Mouse (Mus musculus) right cerebral cortex, postnatal 4 days (tissue): ENCODE measurements around the gene March10.

Source experiments
- DNase-seq: peaks from one replicate; pipeline ENCODE4 v3.0.0-alpha.2; 2022

Gene March10

GRCm38 (mm10) chr11:105352152-105352551 is 104.4 kb downstream of the March10 start:
- no peak for DNase-seq

DNA sequence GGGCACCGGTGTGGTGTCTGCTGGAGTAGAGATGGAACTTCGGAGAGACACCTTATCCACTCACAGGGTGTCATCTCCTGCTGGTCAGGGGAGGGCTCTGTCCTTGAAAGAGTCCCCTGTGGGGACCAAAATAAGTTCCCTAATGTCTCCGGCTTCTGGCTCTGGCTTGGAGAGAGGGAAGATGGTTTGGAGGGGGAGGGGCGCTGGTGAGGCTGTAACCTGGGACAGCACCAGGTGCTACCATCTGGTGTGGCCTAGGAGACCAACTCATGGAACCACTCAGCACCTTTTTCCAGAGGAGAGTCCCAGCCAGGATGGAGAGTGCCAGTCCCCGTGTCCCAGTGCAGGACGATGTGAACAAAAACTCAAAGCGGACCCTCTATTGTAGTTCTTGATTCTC is 105.9 kb downstream of the March10 start:
- no peak for DNase-seq

DNA sequence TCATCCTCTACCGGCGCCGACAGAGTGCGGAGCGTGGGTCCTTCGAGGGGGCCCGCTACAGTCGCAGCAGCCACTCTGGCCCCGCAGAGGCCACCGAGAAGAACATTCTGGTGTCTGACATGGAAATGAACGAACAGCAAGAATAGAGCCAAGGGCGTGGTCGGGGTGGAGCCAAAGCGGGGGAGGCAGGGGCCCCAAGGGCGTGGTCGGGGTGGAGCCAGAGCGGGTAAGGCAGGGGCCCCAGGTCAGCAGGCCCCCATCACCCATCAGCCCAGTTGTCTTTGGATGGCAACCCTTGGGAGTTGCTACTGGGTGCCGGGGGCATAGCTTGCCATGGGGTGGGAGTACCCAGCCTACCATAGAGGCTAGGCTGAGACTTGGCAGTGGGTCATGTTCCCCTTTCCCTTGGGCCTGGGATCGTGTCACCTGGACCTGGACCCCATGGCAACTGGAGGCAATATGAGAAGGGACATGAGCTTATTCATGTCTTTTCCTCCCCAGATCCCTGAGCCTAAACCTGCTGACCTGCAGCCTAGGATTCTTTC is 106.7 kb downstream of the March10 start:
- no peak for DNase-seq

DNA sequence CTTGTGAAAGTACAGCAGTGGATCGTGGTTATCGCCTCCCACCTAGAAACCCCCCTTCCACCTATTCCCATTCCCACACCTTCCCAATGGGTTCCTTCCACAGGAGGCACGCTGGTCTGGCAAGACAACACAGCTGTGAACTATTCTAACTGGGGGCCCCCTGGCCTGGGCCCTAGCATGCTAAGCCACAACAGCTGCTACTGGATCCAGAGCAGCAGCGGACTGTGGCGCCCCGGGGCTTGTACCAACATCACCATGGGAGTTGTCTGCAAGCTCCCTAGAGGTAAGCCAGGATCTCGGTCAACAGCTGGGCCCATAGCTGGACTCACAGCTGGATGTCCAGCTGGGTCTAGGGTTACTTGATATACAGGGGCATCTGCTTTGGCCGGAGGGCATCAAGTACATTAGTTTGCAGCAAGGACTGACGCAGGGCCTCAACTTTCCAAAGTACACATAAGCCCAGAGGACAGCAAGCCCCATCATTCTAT is 108.0 kb downstream of the March10 start:
- DNase-seq, result no peak

- peak; percentile 97 for DNase-seq
Measured at GRCm38 (mm10) chr11:105347162-105348161, 109.1 kb downstream of the March10 start.

DNA sequence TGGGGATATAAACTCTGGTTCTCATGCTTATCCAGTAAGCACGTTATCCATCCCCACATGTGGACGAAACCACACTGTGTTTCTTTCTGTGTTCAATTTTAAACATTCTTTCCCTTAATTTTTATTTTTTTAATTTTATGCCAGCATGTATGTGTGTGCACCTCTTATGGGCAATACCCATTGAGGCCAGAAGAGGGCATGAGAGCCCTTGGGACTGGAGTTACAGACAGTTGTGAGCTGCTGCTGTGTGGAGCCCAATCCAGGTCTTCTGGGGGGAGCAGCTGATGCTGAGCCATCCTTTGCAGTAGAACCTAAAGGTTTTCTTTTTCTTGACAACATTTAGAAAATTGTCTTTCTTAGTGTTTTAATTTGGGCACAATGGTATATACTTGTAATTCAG is 111.3 kb downstream of the March10 start:
- no peak for DNase-seq

GRCm38 (mm10) chr11:105338596-105339390 is 117.7 kb downstream of the March10 start:
- no peak for DNase-seq

DNA sequence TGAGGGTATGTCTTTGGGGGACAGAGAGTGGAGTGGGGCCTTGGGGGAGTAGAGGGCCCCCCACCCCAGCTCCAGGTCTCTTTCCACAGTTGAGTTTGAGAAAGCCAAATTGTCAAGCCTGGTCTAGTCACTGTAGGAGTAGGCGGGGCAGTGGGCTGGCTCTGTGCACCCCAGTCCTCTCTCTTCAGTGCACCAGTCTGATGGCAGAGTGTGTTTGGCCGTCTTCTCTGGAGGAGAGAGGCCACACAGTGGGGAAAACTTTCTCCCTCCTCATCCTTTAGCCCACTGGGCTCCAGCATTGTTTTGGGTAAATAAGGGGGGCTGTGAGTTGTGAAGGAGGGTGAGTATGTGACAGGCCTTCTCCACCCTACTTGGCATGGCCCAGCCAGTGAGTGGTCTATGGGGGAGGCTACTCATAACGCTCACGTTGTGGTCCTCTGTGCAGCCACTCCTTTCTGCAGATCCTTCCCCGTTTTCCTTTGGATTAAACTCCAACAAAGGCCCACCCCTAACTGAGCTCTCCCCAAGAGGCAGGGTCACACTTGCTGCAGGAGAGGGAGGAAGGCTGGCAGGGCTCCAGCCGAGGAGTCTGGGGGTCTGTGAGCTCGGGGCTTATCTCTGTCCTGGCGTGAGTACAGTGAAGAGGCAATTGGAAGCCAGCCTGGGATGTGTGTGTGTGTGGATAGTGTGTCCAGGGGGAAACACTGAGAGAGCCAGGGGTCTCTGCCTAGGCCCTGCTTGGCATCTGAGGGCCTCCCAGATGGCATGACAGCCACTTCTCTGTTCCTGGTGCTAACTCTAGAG is 122.5 kb downstream of the March10 start:
- DNase-seq, result no peak

DNA sequence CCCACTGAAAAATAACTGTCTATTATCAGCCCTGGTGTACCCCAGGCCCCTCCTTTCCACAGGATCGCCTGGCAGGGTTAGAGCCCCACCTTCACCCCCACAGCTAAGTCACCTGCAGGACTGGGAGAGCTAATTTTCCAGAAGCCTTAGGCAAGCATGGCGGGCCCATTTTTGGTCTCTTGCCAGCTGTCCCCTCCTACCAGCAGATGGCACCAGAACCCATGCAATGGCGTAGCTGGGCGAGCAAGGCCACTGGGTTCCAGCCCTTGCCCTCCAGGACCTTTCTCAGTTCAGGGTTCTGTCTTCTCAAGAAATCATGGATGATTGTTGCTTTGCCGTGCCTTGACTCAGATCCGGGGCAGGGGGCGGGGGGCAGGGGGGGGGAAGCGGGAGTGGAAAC is 124.1 kb downstream of the March10 start:
- DNase-seq, result peak; percentile 68

DNA sequence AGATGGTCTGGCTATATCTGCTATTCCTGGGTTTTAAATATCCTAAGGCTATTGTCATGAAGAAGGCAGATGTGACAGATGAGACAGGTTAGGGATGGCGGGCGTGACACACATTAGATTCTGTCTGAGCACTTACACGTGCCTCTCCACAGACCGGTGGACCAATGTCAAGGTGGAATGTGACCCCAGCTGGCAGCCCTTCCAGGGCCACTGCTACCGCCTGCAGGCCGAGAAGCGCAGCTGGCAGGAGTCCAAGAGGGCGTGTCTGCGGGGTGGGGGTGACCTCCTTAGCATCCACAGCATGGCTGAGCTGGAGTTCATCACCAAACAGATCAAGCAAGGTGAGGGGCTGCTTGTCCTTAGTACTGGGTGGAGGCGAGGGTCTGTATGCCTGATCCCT is 124.8 kb downstream of the March10 start:
- peak; percentile 51 for DNase-seq

DNA sequence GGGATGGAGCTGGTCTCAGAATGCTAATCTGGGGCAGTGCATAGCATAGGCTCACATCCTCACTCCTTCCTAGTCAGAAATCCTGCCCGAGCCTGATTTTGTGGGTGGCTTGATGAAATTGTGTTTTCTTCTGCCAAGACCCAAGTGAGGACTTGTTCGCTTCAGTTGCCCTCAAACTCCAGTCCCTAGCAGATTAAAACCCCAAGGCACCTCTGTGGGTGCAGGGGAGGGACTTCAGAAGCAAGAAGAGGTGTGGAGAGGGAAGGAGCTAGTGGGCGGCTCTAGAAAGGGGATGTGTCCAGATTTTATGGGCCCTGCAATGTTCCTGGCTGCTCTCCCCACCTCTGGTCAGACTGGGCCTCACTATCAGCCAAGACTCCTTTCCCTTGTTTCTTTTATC is 125.4 kb downstream of the March10 start:
- DNase-seq, result no peak

DNA sequence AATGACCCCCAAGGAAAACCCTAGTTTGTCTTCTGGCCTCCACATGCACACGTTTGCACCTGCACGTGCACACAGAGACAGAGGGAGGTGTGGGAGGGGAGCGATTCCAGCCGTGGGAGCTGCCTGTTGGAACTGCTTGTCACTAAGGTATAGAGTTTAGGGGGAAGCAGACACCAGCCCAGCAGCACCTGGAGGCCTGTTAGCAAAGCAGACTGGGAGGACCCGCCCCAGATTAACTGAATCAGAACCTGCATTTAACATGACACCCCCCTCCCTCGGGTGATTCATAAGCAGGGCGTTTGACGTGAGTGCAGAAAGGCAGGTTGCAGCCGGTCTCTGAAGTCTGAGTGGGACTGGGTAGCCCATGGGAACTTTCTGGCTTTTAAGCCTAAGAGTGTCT is 126.6 kb downstream of the March10 start:
- DNase-seq, result no peak

- no peak for DNase-seq
Measured at GRCm38 (mm10) chr11:105327101-105327500, 129.4 kb downstream of the March10 start.

DNA sequence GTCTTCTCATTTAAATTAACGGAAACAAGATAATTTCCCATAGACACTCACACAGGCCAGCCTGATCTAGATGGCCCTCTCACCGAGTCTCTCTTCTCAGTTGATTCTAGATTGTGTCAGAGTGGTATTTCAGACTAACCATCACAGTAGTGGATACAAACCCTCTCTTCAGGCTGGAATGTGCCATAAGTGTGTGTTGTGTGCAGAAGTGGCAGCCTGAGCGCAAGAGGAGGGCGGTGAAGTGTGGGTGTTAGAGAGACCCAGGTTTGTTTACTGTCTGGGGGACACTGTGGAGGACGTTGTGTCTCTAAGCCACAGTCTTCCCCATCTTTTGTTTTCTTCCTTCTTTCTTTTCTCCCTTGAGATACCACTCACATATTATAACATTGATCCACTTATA is 133.0 kb downstream of the March10 start:
- DNase-seq, result no peak

DNA sequence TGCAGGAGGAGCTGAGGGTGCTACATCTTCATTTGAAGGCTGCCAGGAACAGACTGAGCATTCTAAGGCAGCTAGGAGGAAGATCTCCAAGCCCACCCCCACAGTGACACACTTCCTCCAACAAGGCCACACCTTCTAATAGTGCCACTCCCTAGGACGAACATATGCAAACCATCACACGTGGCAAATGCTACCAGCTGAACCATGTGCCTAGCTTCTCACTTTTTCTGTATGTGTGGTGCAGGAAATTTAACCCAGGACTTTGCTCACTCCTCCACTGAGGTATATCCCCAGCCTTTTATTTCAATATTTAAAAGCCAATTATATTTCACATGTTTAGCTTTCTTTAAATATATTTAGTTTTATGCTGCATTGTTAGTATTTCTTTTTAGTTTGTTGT is 135.4 kb downstream of the March10 start:
- DNase-seq, result no peak

DNA sequence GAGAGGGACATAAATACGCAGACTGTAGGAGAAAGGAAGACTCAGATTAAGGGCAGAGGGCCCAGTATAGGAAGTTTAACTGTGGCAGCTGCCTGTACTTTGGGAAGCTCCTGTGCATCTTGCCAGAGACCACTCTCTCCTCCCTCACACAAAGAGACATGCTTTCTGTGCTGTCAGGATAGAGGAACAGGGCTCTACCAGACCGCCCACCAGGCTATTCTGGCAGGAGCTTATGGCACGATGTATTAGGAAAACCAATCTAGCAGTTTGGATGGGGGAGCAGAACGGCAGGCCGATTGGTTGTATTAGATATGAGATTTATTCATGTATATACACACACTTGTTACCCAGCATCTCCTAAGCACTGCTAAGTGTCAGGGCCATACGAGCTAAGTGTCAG is 138.8 kb downstream of the March10 start:
- no peak for DNase-seq

DNA sequence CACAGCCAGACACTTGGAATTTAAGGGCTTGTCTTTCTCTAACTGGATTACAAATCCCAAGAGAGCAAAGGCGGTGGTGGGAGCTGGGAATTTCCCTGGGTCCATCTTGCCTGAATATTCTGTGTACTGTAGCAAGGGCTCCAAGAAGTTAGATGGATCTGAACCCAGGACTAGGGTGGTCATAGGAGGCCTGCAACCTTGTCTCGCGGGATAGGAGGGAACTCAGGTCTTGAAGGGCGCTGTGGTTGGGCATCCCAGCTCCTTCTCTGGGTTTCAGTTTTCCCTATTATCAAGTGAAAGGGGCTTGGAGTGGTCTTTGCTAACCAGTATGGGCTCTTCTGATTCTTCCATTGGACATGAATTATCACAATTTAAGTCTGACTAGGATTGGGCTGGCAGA is 140.4 kb downstream of the March10 start:
- DNase-seq, result no peak

GRCm38 (mm10) chr11:105315296-105315695 is 141.2 kb downstream of the March10 start:
- no peak for DNase-seq

DNA sequence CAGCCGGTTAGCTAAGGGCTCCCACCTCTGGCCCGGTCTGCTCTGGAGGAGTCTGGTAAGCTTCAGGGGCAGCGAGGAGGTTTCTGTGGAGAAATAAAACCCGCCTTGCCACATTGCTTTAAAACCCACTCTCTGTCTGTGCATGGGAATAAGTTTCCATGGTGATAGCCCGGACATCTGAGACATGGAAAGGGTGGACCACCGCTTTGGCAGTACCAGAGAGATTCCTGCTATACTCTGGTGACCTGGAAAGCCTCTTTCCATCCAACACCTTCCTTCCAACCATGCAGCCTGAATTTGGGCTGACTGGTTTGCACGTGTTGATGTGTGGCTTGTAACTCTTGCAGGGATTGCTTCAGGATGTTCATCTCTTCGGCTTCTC is 142.9 kb downstream of the March10 start:
- DNase-seq, result no peak

DNA sequence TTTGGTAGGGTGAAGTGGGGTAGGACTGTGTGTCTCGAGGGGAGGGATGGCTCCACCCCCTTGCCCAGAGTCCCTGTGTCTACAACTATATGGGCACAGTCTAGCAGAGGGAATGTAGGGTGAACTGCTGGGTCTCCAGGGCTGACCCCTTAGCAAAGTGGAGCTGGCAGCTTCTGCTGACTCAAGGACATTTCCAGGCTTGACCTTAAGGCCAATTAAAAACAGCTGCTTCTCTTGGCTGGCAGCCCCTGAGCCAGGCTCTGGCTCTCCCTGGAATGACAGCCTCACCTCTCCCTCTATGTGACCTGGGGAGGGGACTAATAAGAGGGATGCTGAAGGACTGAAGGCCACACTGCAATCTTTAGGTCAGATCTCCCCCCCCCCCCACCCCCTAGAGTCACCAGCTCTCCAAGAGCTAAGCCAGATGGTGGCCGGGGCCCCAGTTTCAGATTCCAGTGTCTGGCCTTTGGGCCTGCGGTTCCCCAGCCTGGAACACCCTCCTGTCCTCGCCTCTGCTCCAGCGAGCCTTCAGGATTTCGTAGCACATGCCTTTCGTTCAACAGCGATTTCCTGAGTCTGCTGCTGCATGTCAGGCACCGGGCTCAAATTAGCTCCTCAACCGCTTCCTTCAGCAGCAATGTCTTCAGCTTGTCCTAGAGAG is 143.4 kb downstream of the March10 start:
- peak; percentile 14 for DNase-seq

DNA sequence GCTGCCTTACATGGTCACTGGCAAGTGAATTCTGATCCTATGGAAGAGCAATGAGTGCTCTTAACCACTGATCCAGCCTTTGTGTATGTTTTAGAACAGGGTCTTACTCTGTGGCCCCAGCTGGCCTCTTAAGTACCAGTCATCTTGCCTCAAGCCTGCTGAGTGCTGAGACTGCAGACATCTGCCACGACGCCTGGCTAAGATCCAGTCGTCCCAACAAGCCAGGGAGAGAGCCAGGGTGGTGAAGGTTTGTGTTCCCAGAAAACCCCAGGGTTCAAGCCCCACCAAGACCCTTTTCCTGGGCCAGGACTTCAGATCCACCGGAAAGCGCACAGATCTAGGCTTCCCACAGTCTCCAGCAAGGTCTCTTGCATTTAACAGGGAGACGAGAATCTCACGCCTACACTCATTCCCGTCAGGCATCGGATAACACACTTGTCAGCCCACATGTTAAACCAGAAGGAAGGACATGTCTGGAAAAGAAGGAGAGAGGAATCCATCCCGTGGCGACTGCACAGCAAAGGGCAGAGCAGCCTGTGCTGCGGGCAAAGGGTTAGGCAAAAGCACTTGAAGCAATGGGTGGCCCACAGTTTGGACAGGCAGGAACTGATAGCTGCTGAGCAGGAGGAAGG is 144.1 kb downstream of the March10 start:
- DNase-seq, result no peak
